Mouse (Mus musculus) neutrophil, adult 5-6 weeks (primary cell): ENCODE data around the gene Piezo1. TPM values are rescaled to one million over a fixed set of nuclear protein-coding genes. Genes with fewer than 3 reads are reported as not detected.
"Not testable (repeated sequence)": the region's sequence is repeated elsewhere in the genome, so short reads cannot be mapped to it uniquely, and the experiment has no call there.

Source experiments
- ATAC-seq: fragments of 151-379, 151-347 bp; 2 replicates; pipeline ENCODE4 v1.8.0; 2017; ENCODE audit warnings: mild to moderate bottlenecking, moderate TSS enrichment; ENCODE audit not compliant: insufficient number of reproducible peaks, poor library complexity, low FRiP score, severe bottlenecking; ENCODE audit errors: extremely low read depth
- total RNA-seq: library from RNA; stranded (forward); fragments of 200-1000 nt; gene quantifications from 2 replicates; pipeline ENCODE4 v1.2.3, GENCODE M21; 2017

Gene Piezo1
- total RNA-seq, result 22.1 and 24.4 TPM in 2 replicates

- peak; percentile 66 for ATAC-seq
These were observed at the start of gene Piezo1 for GRCm38 (mm10) chr8:122551265-122552051. TSS of gene Piezo1 (minus strand) at chr8:122551329.

- ATAC-seq, result no peak
These were observed 49.5 kb upstream of the Piezo1 start for GRCm38 (mm10) chr8:122600666-122601065.

GRCm38 (mm10) chr8:122596031-122596430, 44.9 kb upstream of the Piezo1 start:
- no peak for ATAC-seq

- no peak for ATAC-seq
These were observed 42.8 kb upstream of the Piezo1 start for GRCm38 (mm10) chr8:122593783-122594507.

GRCm38 (mm10) chr8:122593240-122593639, 42.1 kb upstream of the Piezo1 start:
- ATAC-seq, result no peak

- no peak for ATAC-seq
These were observed 35.6 kb upstream of the Piezo1 start for GRCm38 (mm10) chr8:122586749-122587148.

- ATAC-seq, result no peak
These were observed 35.0 kb upstream of the Piezo1 start for GRCm38 (mm10) chr8:122586171-122586570.

GRCm38 (mm10) chr8:122585411-122585891, 34.3 kb upstream of the Piezo1 start:
- ATAC-seq, result no peak

- no peak for ATAC-seq
These were observed 33.9 kb upstream of the Piezo1 start for GRCm38 (mm10) chr8:122584981-122585380.

- ATAC-seq, result no peak
These were observed 29.8 kb upstream of the Piezo1 start for GRCm38 (mm10) chr8:122580926-122581325.

GRCm38 (mm10) chr8:122579196-122579595, 28.1 kb upstream of the Piezo1 start:
- ATAC-seq, result no peak

GRCm38 (mm10) chr8:122577116-122577515, 26.0 kb upstream of the Piezo1 start:
- no peak for ATAC-seq

GRCm38 (mm10) chr8:122576648-122577022, 25.5 kb upstream of the Piezo1 start, which contains the start of gene Aprt:
TSS of gene Aprt (minus strand) at chr8:122576909.
- peak; percentile 84 for ATAC-seq

GRCm38 (mm10) chr8:122575735-122576647, 24.9 kb upstream of the Piezo1 start:
- no peak for ATAC-seq

GRCm38 (mm10) chr8:122575286-122575685, 24.2 kb upstream of the Piezo1 start:
- no peak for ATAC-seq

- no peak for ATAC-seq
These were observed 23.6 kb upstream of the Piezo1 start for GRCm38 (mm10) chr8:122574667-122575251.

GRCm38 (mm10) chr8:122574264-122574663, 23.1 kb upstream of the Piezo1 start:
- ATAC-seq, result no peak

GRCm38 (mm10) chr8:122573577-122573976, 22.4 kb upstream of the Piezo1 start:
- no peak for ATAC-seq

- not testable (repeated sequence) for ATAC-seq
These were observed 22.0 kb upstream of the Piezo1 start for GRCm38 (mm10) chr8:122573176-122573575.
